Mouse (Mus musculus): Measurements from ENCODE around the gene Aim2. TPM values are rescaled to one million over a fixed set of nuclear protein-coding genes. Genes with fewer than 3 reads are reported as not detected.
"Not testable (repeated sequence)": the region's sequence is repeated elsewhere in the genome, so short reads cannot be mapped to it uniquely, and the experiment has no call there.

Aim2 gene
- 0.08 TPM in 1 of 2 replicates, not detected in the other for polyA plus RNA-seq (2012; ENCODE audit: insufficient read depth, low replicate concordance)

- H3K4me3 ChIP-seq (replicated peaks): peak within 1 kb of the TSS; percentile 85
- H3K36me3 ChIP-seq (replicated peaks; ENCODE audit: low read length): no peaks in the 10 kb centered on the region
- no peaks in the 10 kb centered on the region for H3K9me3 ChIP-seq
- peaks cover 31% of the 10 kb centered on the region for H3K4me1 ChIP-seq
- peaks cover 18% of the 10 kb centered on the region for H3K27me3 ChIP-seq (replicated peaks)
- TF ChIP-seq FLI1 (IDR thresholded peaks at IDR 0.05; ENCODE audit: low read length) (no peak), GATA1 (IDR thresholded peaks at IDR 0.05; ENCODE audit: borderline replicate concordance, low read length) (no peak)
These were observed at the start of gene Aim2 for GRCm38 (mm10) chr1:173350372-173350957. Aim2 (plus strand) TSS chr1:173350879.

GRCm38 (mm10) chr1:173302795-173303194 is 47.9 kb upstream of the Aim2 start:
- not testable (repeated sequence) for H3K36me3 ChIP-seq (replicated peaks; ENCODE audit: low read length); H3K4me3 ChIP-seq (replicated peaks); H3K27me3 ChIP-seq (replicated peaks); H3K9me3 ChIP-seq; H3K4me1 ChIP-seq

- not testable (repeated sequence) for H3K4me3 ChIP-seq (replicated peaks); H3K36me3 ChIP-seq (replicated peaks; ENCODE audit: low read length)
These were observed 37.1 kb upstream of the Aim2 start for GRCm38 (mm10) chr1:173313535-173314050.

GRCm38 (mm10) chr1:173315725-173316124 is 35.0 kb upstream of the Aim2 start:
- H3K36me3 ChIP-seq (replicated peaks; ENCODE audit: low read length): no peaks in the 10 kb centered on the region
- no peaks in the 10 kb centered on the region for H3K4me1 ChIP-seq
- TF ChIP-seq FLI1 (IDR thresholded peaks at IDR 0.05; ENCODE audit: low read length) (no peak), GATA1 (IDR thresholded peaks at IDR 0.05; ENCODE audit: borderline replicate concordance, low read length) (no peak)
- no peak overlapping the region for H3K4me3 ChIP-seq (replicated peaks)
- no peaks in the 10 kb centered on the region for H3K9me3 ChIP-seq
- H3K27me3 ChIP-seq (replicated peaks): no peaks in the 10 kb centered on the region

More at GRCm38 (mm10) chr1:173313535-173314050, 37.1 kb upstream of the Aim2 start:
- H3K4me1 ChIP-seq; H3K27me3 ChIP-seq (replicated peaks); H3K9me3 ChIP-seq: not testable (repeated sequence)

GRCm38 (mm10) chr1:173317925-173318477 is 32.7 kb upstream of the Aim2 start:
- no peak overlapping the region for H3K4me3 ChIP-seq (replicated peaks)
- TF ChIP-seq GATA1 (IDR thresholded peaks at IDR 0.05; ENCODE audit: borderline replicate concordance, low read length) (no peak), FLI1 (IDR thresholded peaks at IDR 0.05; ENCODE audit: low read length) (no peak)
- no peaks in the 10 kb centered on the region for H3K36me3 ChIP-seq (replicated peaks; ENCODE audit: low read length)
- no peaks in the 10 kb centered on the region for H3K4me1 ChIP-seq
- H3K27me3 ChIP-seq (replicated peaks): peaks cover 6% of the 10 kb centered on the region
- no peaks in the 10 kb centered on the region for H3K9me3 ChIP-seq

- Histone ChIP-seq H3K36me3 (replicated peaks; ENCODE audit: low read length) (peaks cover 8% of the 10 kb centered on the region), H3K4me1 (peaks cover 23% of the 10 kb centered on the region), H3K4me3 (replicated peaks) (no peak overlapping the region), H3K27me3 (replicated peaks) (peaks cover 6% of the 10 kb centered on the region), H3K9me3 (no peaks in the 10 kb centered on the region)
- TF ChIP-seq FLI1 (IDR thresholded peaks at IDR 0.05; ENCODE audit: low read length) (no peak), GATA1 (IDR thresholded peaks at IDR 0.05; ENCODE audit: borderline replicate concordance, low read length) (no peak)
These were observed 29.0 kb upstream of the Aim2 start for GRCm38 (mm10) chr1:173321593-173322248.

- Histone ChIP-seq H3K4me3 (replicated peaks) (no peak overlapping the region), H3K36me3 (replicated peaks; ENCODE audit: low read length) (peaks cover 12% of the 10 kb centered on the region), H3K4me1 (peaks cover 28% of the 10 kb centered on the region), H3K27me3 (replicated peaks) (peaks cover 6% of the 10 kb centered on the region), H3K9me3 (no peaks in the 10 kb centered on the region)
- TF ChIP-seq GATA1 (IDR thresholded peaks at IDR 0.05; ENCODE audit: borderline replicate concordance, low read length): no peak
- no peak for TF ChIP-seq FLI1 (IDR thresholded peaks at IDR 0.05; ENCODE audit: low read length)
These were observed 28.4 kb upstream of the Aim2 start for GRCm38 (mm10) chr1:173322249-173322627.

GRCm38 (mm10) chr1:173323839-173324585 is 26.7 kb upstream of the Aim2 start:
- Histone ChIP-seq H3K4me1 (peaks cover 46% of the 10 kb centered on the region), H3K9me3 (no peaks in the 10 kb centered on the region), H3K36me3 (replicated peaks; ENCODE audit: low read length) (peaks cover 18% of the 10 kb centered on the region), H3K27me3 (replicated peaks) (peaks cover 6% of the 10 kb centered on the region), H3K4me3 (replicated peaks) (no peak overlapping the region)
- no peak for TF ChIP-seq FLI1 (IDR thresholded peaks at IDR 0.05; ENCODE audit: low read length)
- no peak for TF ChIP-seq GATA1 (IDR thresholded peaks at IDR 0.05; ENCODE audit: borderline replicate concordance, low read length)

GRCm38 (mm10) chr1:173324961-173325360 is 25.7 kb upstream of the Aim2 start:
- TF ChIP-seq FLI1 (IDR thresholded peaks at IDR 0.05; ENCODE audit: low read length) (no peak), GATA1 (IDR thresholded peaks at IDR 0.05; ENCODE audit: borderline replicate concordance, low read length) (no peak)
- Histone ChIP-seq H3K36me3 (replicated peaks; ENCODE audit: low read length) (peaks cover 18% of the 10 kb centered on the region), H3K4me1 (peaks cover 55% of the 10 kb centered on the region)

GRCm38 (mm10) chr1:173325395-173325794 is 25.3 kb upstream of the Aim2 start:
- H3K4me3 ChIP-seq (replicated peaks): no peak overlapping the region
- TF ChIP-seq GATA1 (IDR thresholded peaks at IDR 0.05; ENCODE audit: borderline replicate concordance, low read length) (no peak), FLI1 (IDR thresholded peaks at IDR 0.05; ENCODE audit: low read length) (no peak)
- H3K36me3 ChIP-seq (replicated peaks; ENCODE audit: low read length): peaks cover 18% of the 10 kb centered on the region
- peaks cover 6% of the 10 kb centered on the region for H3K27me3 ChIP-seq (replicated peaks)
- H3K9me3 ChIP-seq: no peaks in the 10 kb centered on the region
- peaks cover 60% of the 10 kb centered on the region for H3K4me1 ChIP-seq

More at GRCm38 (mm10) chr1:173324961-173325360, 25.7 kb upstream of the Aim2 start:
- Histone ChIP-seq H3K4me3 (replicated peaks) (no peak overlapping the region), H3K27me3 (replicated peaks) (peaks cover 6% of the 10 kb centered on the region), H3K9me3 (no peaks in the 10 kb centered on the region)

All from megakaryocyte, embryonic 14.5 days (primary cell).